Mouse (Mus musculus) macrophage (primary cell): ENCODE results near the gene Il6st. TPM values are rescaled to one million over a fixed set of nuclear protein-coding genes. Genes with fewer than 3 reads are reported as not detected.
A peak's percentile ranks its signal among the peaks of the same experiment; 100 is the strongest.
"Not testable (repeated sequence)": the region's sequence is repeated elsewhere in the genome, so short reads cannot be mapped to it uniquely, and the experiment has no call there.

Experiments used
- H3K27ac ChIP-seq: fragments of 350-480 bp; formaldehyde crosslinking; 2 replicates; pipeline ENCODE4 v1.9.0; 2021
- H3K36me3 ChIP-seq: fragments of 350-480 bp; formaldehyde crosslinking; 2 replicates; pipeline ENCODE4 v1.9.0; 2021; ENCODE audit errors: inconsistent target
- H3K4me3 ChIP-seq: fragments of 350-480 bp; formaldehyde crosslinking; 2 replicates; pipeline ENCODE4 v1.9.0; 2021; ENCODE audit errors: inconsistent target
- H3K79me2 ChIP-seq: fragments of 350-480 bp; formaldehyde crosslinking; 2 replicates; pipeline ENCODE4 v1.9.0; 2021; ENCODE audit errors: inconsistent target
- WGBS: methylation state at CpG from one replicate; pipeline ENCODE4 v1.1.7; 2026; ENCODE audit warnings: inconsistent platforms; ENCODE audit not compliant: missing documents; 5-methylcytosine and 5-hydroxymethylcytosine counted together
- polyA plus RNA-seq: library from polyadenylated mRNA; stranded (reverse); fragments of 250-400 nt; gene quantifications from 3 replicates; pipeline ENCODE4 v1.2.4, GENCODE M21; 2018; ENCODE audit warnings: inconsistent platforms
- total RNA-seq, 78 experiments: library from RNA; depleted of rRNA; stranded (reverse); fragments of 250-400 nt; gene quantifications; 1 replicate in 9 of 78; 2 replicates in 24 of 78; 3 replicates in 43 of 78; 4 replicates in 2 of 78; pipeline ENCODE4 v1.2.4; 2018; ENCODE audit warnings: inconsistent platforms in 56 of 78

The Il6st gene
- total RNA-seq (2018; cell fraction: chromatin; rRNA removed) = 100 to 1,000 TPM in 14 of 26 experiments, 10 to 100 TPM in 12; 29.1 to 243 (median 108) TPM
- total RNA-seq (2018; cell fraction: cytosol; rRNA removed) = 100 to 1,000 TPM in 6 of 26 experiments, 10 to 100 TPM in 20; 31.2 to 143 (median 63.6) TPM
- 100 to 1,000 TPM in 17 of 26 experiments, 10 to 100 TPM in 9; 64.8 to 221 (median 131) TPM for total RNA-seq (2018; cell fraction: nucleus; rRNA removed)
- polyA plus RNA-seq = 46.9 to 79.6 TPM (median 56.2 TPM) in 3 replicates

GRCm38 (mm10) chr13:112463868-112464625 is at the start of gene Il6st:
TSS of gene Il6st (plus strand) at chr13:112464070.
- H3K4me3 ChIP-seq = peak within 1 kb of the TSS; percentile 85
- peaks cover 61% of the 10 kb centered on the region for H3K79me2 ChIP-seq
- no peaks in the 10 kb centered on the region for H3K36me3 ChIP-seq
- WGBS = 1% methylated on average over 75 of the region's 85 CpGs
- peak within 1 kb of the TSS; percentile 80 for H3K27ac ChIP-seq

DNA sequence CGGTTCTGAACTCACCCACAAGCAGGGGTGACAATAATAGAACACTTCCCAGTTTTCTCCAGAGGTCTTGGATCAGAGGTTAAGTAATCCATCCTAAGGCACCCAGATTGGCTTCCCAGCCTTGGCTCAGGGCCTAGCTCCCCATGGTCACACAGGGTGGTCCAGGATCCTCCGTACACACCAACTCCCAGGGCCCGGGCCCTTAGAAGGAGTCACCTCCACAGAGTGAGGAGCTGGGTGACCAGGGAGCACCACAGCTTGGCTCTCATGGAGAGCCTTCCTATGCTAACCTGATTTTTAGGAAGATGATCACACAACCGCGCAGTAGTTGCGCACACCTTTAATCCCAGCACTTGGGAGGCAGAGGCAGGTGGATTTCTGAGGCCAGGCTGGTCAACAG is 48.0 kb upstream of the Il6st start:
- WGBS = 87% methylated on average over 5 of the region's 6 CpGs
- Histone ChIP-seq H3K36me3 (no peaks in the 10 kb centered on the region), H3K79me2 (no peaks in the 10 kb centered on the region), H3K27ac (peak overlapping the region; percentile 51), H3K4me3 (no peak overlapping the region)

DNA sequence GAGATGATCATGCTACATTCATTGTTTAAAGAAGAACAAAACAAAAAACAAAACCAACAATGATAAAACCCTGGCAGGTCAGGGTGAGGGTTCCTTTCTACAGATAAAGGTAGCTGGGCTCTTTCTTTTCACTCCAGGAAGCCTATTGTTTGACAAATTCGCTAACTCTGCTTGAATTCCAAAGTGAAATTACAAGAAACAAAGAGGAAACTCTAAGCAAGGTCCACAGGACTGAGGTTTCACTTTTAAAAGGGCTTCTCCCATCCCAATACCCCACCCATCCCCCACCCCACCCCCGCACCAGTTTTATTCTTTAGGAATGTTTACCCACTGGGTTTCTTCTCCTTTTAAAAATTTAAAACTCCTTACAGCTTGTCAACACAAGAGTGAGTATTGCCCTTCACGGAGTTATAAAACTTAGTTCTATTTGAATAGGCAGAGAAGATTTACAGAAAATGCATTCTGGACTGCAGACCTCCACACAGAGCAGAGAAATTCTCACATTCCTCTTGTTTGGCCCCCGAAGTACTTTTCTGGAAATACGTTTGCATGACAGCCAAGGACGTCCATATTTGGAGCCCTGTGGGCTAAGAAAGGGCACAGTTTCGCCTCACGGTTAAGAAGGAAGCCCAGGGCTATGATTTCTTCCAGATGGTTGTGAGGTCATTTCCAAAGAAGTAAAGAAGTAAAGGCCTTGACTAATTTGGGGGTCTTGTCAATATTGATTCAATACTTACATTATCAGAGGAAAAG is 47.3 kb upstream of the Il6st start:
- 29% methylated on average over 8 of the region's 8 CpGs for WGBS

DNA sequence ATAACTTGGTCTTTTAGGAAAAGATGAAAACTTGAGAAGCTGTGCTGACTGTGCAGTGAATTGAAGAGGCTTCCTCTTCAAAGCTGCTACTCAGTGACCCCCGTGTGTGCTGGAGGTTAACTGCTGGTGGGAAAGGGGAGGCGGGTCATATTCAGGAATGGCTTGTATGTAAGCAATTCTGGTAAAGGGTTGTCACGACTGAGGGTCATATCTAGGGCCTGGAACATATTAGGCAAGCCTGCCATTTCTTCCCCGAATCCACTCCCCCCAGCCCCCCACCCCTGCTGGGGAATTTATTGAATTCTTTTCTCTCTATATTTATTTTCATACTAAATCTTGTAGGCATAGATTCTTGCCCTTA is 46.7 kb upstream of the Il6st start:
- no peak overlapping the region for H3K4me3 ChIP-seq
- H3K27ac ChIP-seq = peak overlapping the region; percentile 51
- H3K79me2 ChIP-seq = no peaks in the 10 kb centered on the region
- WGBS = 73% methylated on average over 4 of the region's 4 CpGs
- H3K36me3 ChIP-seq = no peaks in the 10 kb centered on the region

More for the DNA sequence above, 47.3 kb upstream of the Il6st start:
- H3K4me3 ChIP-seq = no peak overlapping the region
- H3K79me2 ChIP-seq = no peaks in the 10 kb centered on the region
- peak overlapping the region; percentile 51 for H3K27ac ChIP-seq
- H3K36me3 ChIP-seq = no peaks in the 10 kb centered on the region

- Histone ChIP-seq H3K79me2 (no peaks in the 10 kb centered on the region), H3K27ac (no peak overlapping the region)
- 92% methylated on average over 2 of the region's 2 CpGs for WGBS
Observed at GRCm38 (mm10) chr13:112417861-112418423, 45.9 kb upstream of the Il6st start.

GRCm38 (mm10) chr13:112418595-112418994 is 45.3 kb upstream of the Il6st start:
- H3K4me3 ChIP-seq = no peak overlapping the region
- H3K79me2 ChIP-seq = no peaks in the 10 kb centered on the region
- 93% methylated on average over 3 of the region's 4 CpGs for WGBS
- H3K27ac ChIP-seq = no peak overlapping the region
- no peaks in the 10 kb centered on the region for H3K36me3 ChIP-seq

More at GRCm38 (mm10) chr13:112417861-112418423, 45.9 kb upstream of the Il6st start:
- Histone ChIP-seq H3K36me3 (no peaks in the 10 kb centered on the region), H3K4me3 (no peak overlapping the region)

DNA sequence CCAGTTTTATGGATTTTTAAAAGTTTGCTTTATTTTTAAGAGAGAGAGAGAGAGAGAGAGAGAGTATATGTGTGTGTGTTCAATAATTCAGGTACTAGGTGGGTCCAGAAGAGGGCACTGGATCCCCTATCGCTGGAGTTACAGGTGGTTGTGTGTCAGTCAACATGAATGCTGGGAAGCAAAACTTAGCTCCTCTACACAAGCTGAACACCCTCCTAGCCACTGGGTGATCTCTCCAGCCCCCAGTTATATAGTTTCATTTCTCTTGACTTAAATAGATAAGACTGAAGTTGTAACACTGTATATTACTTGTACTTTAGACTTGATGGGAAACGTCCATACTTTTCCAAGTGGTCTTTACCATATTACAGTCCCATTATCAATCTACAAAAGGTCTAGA is 39.7 kb upstream of the Il6st start:
- no peak overlapping the region for H3K27ac ChIP-seq
- H3K79me2 ChIP-seq = no peaks in the 10 kb centered on the region
- no peak overlapping the region for H3K4me3 ChIP-seq
- WGBS = 84% methylated on average over 2 of the region's 2 CpGs
- no peaks in the 10 kb centered on the region for H3K36me3 ChIP-seq

GRCm38 (mm10) chr13:112424635-112425034 is 39.2 kb upstream of the Il6st start:
- no peaks in the 10 kb centered on the region for H3K79me2 ChIP-seq
- no peak overlapping the region for H3K27ac ChIP-seq
- H3K4me3 ChIP-seq = no peak overlapping the region
- no peaks in the 10 kb centered on the region for H3K36me3 ChIP-seq
- 95% methylated on average over 7 of the region's 7 CpGs for WGBS

DNA sequence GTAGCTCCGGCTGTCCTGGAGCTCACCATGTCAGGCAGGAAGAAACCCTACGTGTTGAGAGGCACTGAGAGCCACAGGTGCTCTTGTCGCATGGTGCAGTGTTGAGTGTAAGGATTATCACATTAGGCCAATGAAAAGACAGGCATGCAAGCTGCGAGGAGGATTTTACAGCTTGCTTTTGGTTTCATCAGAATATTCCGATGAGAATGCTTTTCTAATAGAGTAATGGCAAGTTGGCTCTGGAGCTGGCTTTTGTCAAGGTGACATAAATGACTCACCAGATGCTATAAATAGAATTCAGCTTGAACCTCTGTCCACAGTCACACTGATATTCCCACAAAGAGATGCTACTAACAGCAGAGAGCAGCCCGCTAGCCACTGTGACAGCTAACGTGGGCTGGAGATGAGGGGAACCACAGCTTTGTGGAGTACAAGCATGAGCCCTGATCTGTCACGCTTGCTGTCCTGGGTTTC is 38.7 kb upstream of the Il6st start:
- 93% methylated on average over 8 of the region's 8 CpGs for WGBS
- Histone ChIP-seq H3K36me3 (no peaks in the 10 kb centered on the region), H3K27ac (no peak overlapping the region), H3K79me2 (no peaks in the 10 kb centered on the region), H3K4me3 (no peak overlapping the region)

GRCm38 (mm10) chr13:112426265-112427135 is 37.4 kb upstream of the Il6st start:
- Histone ChIP-seq H3K36me3 (no peaks in the 10 kb centered on the region), H3K27ac (no peak overlapping the region), H3K79me2 (no peaks in the 10 kb centered on the region), H3K4me3 (no peak overlapping the region)
- 57% methylated on average over 13 of the region's 13 CpGs for WGBS

DNA sequence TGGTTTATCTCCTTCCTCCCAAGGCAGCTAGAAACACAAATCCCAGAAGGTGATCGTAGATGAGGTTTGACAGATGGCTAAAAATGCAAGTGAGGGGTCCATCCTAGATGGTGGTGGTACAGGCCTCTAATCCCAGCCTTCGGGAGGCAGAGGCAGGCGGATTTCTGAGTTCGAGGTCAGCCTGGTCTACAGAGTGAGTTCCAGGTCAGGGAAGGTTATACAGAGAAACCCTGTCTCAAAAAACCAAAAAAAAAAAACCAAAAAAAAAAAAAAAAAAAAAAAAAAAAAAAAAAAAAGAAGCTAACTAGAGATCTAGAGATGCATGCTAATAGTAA is 36.8 kb upstream of the Il6st start:
- H3K4me3 ChIP-seq, H3K27ac ChIP-seq, H3K79me2 ChIP-seq, H3K36me3 ChIP-seq: not testable (repeated sequence)
- WGBS = 81% methylated on average over 3 of the region's 4 CpGs

DNA sequence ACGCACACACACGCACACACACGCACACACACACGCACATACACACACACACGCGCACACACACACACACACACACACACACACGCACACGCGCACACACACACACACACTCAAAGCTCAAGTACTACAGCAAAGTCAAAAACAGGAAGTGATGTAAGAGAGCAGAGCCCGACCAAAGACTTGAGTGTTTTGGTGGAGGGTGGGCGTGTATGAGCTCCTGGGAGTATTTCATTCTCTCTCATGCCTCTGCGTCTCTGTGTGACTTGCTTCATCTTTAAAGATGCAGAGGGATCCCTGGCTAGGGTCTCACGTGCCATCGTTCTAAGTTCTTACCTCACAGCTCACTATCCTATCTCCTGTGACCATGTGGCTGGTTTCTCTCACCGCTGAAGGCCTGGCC is 36.3 kb upstream of the Il6st start:
- 65% methylated on average over 5 of the region's 15 CpGs for WGBS
- H3K27ac ChIP-seq = no peak overlapping the region; the same call in 1 of the 2 replicates
- no peak overlapping the region for H3K4me3 ChIP-seq

GRCm38 (mm10) chr13:112433271-112433670 is 30.6 kb upstream of the Il6st start:
- WGBS = 7% methylated on average over 5 of the region's 5 CpGs
- no peak overlapping the region for H3K4me3 ChIP-seq
- peak overlapping the region; percentile 92 for H3K27ac ChIP-seq
- H3K79me2 ChIP-seq = no peaks in the 10 kb centered on the region
- H3K36me3 ChIP-seq = no peaks in the 10 kb centered on the region

More for the DNA sequence above, 36.3 kb upstream of the Il6st start:
- Histone ChIP-seq H3K36me3 (no peaks in the 10 kb centered on the region), H3K79me2 (no peaks in the 10 kb centered on the region)
